Mouse (Mus musculus) bone marrow, adult 2 months (tissue): ENCODE measurements around the gene Cldn6.

Experiments used
- CTCF ChIP-seq: fragments of 200-500 bp; IDR thresholded peaks from 2 replicates; pipeline ENCODE4 v1.5.1; 2011; ENCODE audit warnings: low read length, control low read depth; ENCODE audit not compliant: control insufficient read depth, insufficient read depth
- POLR2A ChIP-seq: fragments of 200-500 bp; IDR thresholded peaks from 2 replicates; pipeline ENCODE4 v1.6.1; 2011; ENCODE audit warnings: low read depth, mild to moderate bottlenecking, control low read depth, low read length, borderline replicate concordance; ENCODE audit not compliant: control insufficient read depth

GRCm38 (mm10) chr17:23664556-23665021 lies 14.5 kb upstream of the Cldn6 start:
- TF ChIP-seq CTCF, result peak; percentile 40; the same call in 1 of the 2 replicates
- no peak for TF ChIP-seq POLR2A
